Mouse (Mus musculus): ENCODE data around the gene Fbxo10.

GRCm38 (mm10) chr4:44994776-44995175 lies 89.6 kb downstream of the Fbxo10 start:
- TF ChIP-seq CTCF (conservative IDR thresholded peaks at IDR 0.05; ENCODE audit: low read length), result no peak
- TF ChIP-seq NANOG (IDR thresholded peaks at IDR 0.05; ENCODE audit: borderline replicate concordance, low read length), result no peak
- TF ChIP-seq POU5F1 (IDR thresholded peaks at IDR 0.05; ENCODE audit: borderline replicate concordance, low read length), result no peak
